Mouse (Mus musculus) frontal cortex, adult (tissue): ENCODE results near the gene Olfr799.

Source experiments
- ATAC-seq: cut with Nextera tagmentation; 2 replicates; pipeline ENCODE4 v1.9.2; 2017; ENCODE audit warnings: mild to moderate bottlenecking, moderate library complexity, mixed read lengths; ENCODE audit not compliant: low TSS enrichment

The Olfr799 gene

GRCm38 (mm10) chr10:129637184-129637583 is at the start of gene Olfr799:
Olfr799 (plus strand) TSS chr10:129637484.
- no peak for ATAC-seq

GRCm38 (mm10) chr10:129612470-129612869 is 24.8 kb upstream of the Olfr799 start, which contains the start of gene Olfr796:
Olfr796 (minus strand) TSS chr10:129612570.
- ATAC-seq = no peak

GRCm38 (mm10) chr10:129621724-129622123 is 15.6 kb upstream of the Olfr799 start:
- no peak for ATAC-seq

- no peak for ATAC-seq
Observed at GRCm38 (mm10) chr10:129623251-129623650, 14.0 kb upstream of the Olfr799 start.

GRCm38 (mm10) chr10:129627834-129628233 is 9.4 kb upstream of the Olfr799 start, which contains the start of gene Olfr798:
Olfr798 (minus strand) TSS chr10:129627934.
- ATAC-seq = no peak

- ATAC-seq = no peak
Observed at GRCm38 (mm10) chr10:129651763-129652162, 14.5 kb downstream of the Olfr799 start.

- no peak for ATAC-seq
Observed at GRCm38 (mm10) chr10:129657394-129657793, 20.1 kb downstream of the Olfr799 start, which contains the start of gene Olfr800. Olfr800 (plus strand) TSS chr10:129657694.

- no peak for ATAC-seq
Observed at GRCm38 (mm10) chr10:129673765-129674164, 36.5 kb downstream of the Olfr799 start, which contains the start of gene Olfr801. Olfr801 (minus strand) TSS chr10:129673865.

GRCm38 (mm10) chr10:129688069-129688468 is 50.8 kb downstream of the Olfr799 start, which contains the start of gene Olfr802:
Olfr802 (minus strand) TSS chr10:129688169.
- no peak for ATAC-seq

GRCm38 (mm10) chr10:129694186-129694585 is 56.9 kb downstream of the Olfr799 start, which contains the start of gene Olfr803:
Olfr803 (minus strand) TSS chr10:129694286.
- no peak for ATAC-seq
